Mouse (Mus musculus) bone marrow macrophage, adult 2 months (primary cell): Measurements from ENCODE around the gene Bdnf.

Source experiments
- CTCF ChIP-seq: IDR thresholded peaks from 2 replicates; pipeline ENCODE4 v1.5.1; 2012; ENCODE audit warnings: low read depth, mild to moderate bottlenecking, low read length, moderate library complexity
- POLR2A ChIP-seq: IDR thresholded peaks from 2 replicates; pipeline ENCODE4 v1.6.1; 2012; ENCODE audit warnings: mild to moderate bottlenecking, low read depth, low read length, borderline replicate concordance

GRCm38 (mm10) chr2:109768814-109769213 lies 94.3 kb downstream of the Bdnf start:
- TF ChIP-seq CTCF (no peak), POLR2A (no peak)
